Mouse (Mus musculus) MEL (cell line): ENCODE results near the gene Cage1. TPM values are rescaled to one million over a fixed set of nuclear protein-coding genes. Genes with fewer than 3 reads are reported as not detected.

Source experiments
- DNase-seq: peaks from one replicate; pipeline ENCODE4 v3.0.0; 2011; ENCODE audit warnings: low read depth, low spot score
- H3K27ac ChIP-seq: 2 replicates; pipeline ENCODE4 v1.5.1; 2012; ENCODE audit warnings: low read depth, mild to moderate bottlenecking, control low read depth, low read length, moderate library complexity; ENCODE audit not compliant: control insufficient read depth
- H3K27me3 ChIP-seq, 2 experiments: fragments of 150-350 bp in 1 of 2; sonication (generic) in 1 of 2; 2 replicates each; pipeline ENCODE4 v1.6.1; 2012; ENCODE audit warnings: low read length in 2 of 2, mild to moderate bottlenecking in 2 of 2, improper control_type of control experiment in 1 of 2, moderate library complexity in 1 of 2; ENCODE audit not compliant: insufficient read depth in 2 of 2, control insufficient read depth in 1 of 2
- H3K36me3 ChIP-seq, 2 experiments: 2 replicates each; pipeline ENCODE4 v1.6.1; 2012 to 2014; ENCODE audit warnings: low read length in 2 of 2, improper control_type of control experiment in 1 of 2, inconsistent platforms in 1 of 2, mild to moderate bottlenecking in 1 of 2; ENCODE audit not compliant: insufficient read depth in 2 of 2, control insufficient read depth in 1 of 2
- H3K4me1 ChIP-seq, 2 experiments: fragments of 150-350 bp in 1 of 2; sonication (generic) in 1 of 2; 2 replicates each; pipeline ENCODE4 v1.6.1; 2012; ENCODE audit warnings: low read length in 2 of 2, improper control_type of control experiment in 1 of 2, mild to moderate bottlenecking in 1 of 2; ENCODE audit not compliant: insufficient read depth in 2 of 2, control insufficient read depth in 1 of 2
- H3K4me3 ChIP-seq, 2 experiments: fragments of 150-350 bp in 1 of 2; sonication (generic) in 1 of 2; 2 replicates each; pipeline ENCODE4 v1.5.1; 2012; ENCODE audit warnings: low read depth in 2 of 2, low read length in 2 of 2, mild to moderate bottlenecking in 2 of 2, moderate library complexity in 2 of 2, control low read depth in 1 of 2, improper control_type of control experiment in 1 of 2; ENCODE audit not compliant: control insufficient read depth in 1 of 2, insufficient read depth in 1 of 2
- H3K79me2 ChIP-seq: 2 replicates; pipeline ENCODE4 v1.6.1; 2012; ENCODE audit warnings: mild to moderate bottlenecking, low read length, moderate library complexity; ENCODE audit not compliant: control insufficient read depth, poor library complexity, insufficient read depth
- H3K9ac ChIP-seq: 2 replicates; pipeline ENCODE4 v1.6.1; 2012; ENCODE audit warnings: low read depth, mild to moderate bottlenecking, control low read depth, low read length, moderate library complexity; ENCODE audit not compliant: control insufficient read depth, poor library complexity, severe bottlenecking
- H3K9me3 ChIP-seq: fragments of 150-350 bp; sonication (generic); replicated peaks from 2 replicates; pipeline ENCODE4 v1.6.1; 2012; ENCODE audit warnings: mild to moderate bottlenecking, low read length, improper control_type of control experiment, moderate library complexity; ENCODE audit not compliant: insufficient read depth
- CHD1 ChIP-seq: IDR thresholded peaks from 2 replicates; pipeline ENCODE4 v1.6.1; 2012; ENCODE audit warnings: low read depth, mild to moderate bottlenecking, inconsistent platforms, low read length, improper control_type of control experiment
- CHD2 ChIP-seq: IDR thresholded peaks from 2 replicates; pipeline ENCODE4 v1.6.1; 2011; ENCODE audit warnings: low read length, improper control_type of control experiment
- CTCF ChIP-seq, 3 experiments: IDR thresholded peaks in 2 of 3; conservative IDR thresholded peaks in 1 of 3; 2 replicates each; pipeline ENCODE4 v1.5.1; 2011 to 2012; ENCODE audit warnings: low read length in 3 of 3, low read depth in 2 of 3, mild to moderate bottlenecking in 2 of 3, improper control_type of control experiment in 1 of 3, inconsistent platforms in 1 of 3, mixed read lengths in 1 of 3, moderate library complexity in 1 of 3; ENCODE audit not compliant: control insufficient read depth in 1 of 3, insufficient read depth in 1 of 3, poor library complexity in 1 of 3, severe bottlenecking in 1 of 3
- ELF1 ChIP-seq: IDR thresholded peaks from 2 replicates; pipeline ENCODE4 v1.6.1; 2014; ENCODE audit warnings: low read depth, mild to moderate bottlenecking, inconsistent platforms, low read length, improper control_type of control experiment, moderate library complexity
- EP300 ChIP-seq, 2 experiments: IDR thresholded peaks; 2 replicates each; pipeline ENCODE4 v1.6.1; 2011; ENCODE audit warnings: improper control_type of control experiment in 2 of 2, low read length in 2 of 2, low read depth in 1 of 2, mild to moderate bottlenecking in 1 of 2
- ETS1 ChIP-seq: IDR thresholded peaks from 2 replicates; pipeline ENCODE4 v1.6.1; 2012; ENCODE audit warnings: low read depth, mild to moderate bottlenecking, inconsistent platforms, low read length, improper control_type of control experiment, moderate library complexity
- GABPA ChIP-seq: IDR thresholded peaks from 2 replicates; pipeline ENCODE4 v1.6.1; 2012; ENCODE audit warnings: low read depth, mild to moderate bottlenecking, inconsistent platforms, low read length, improper control_type of control experiment, moderate library complexity
- GATA1 ChIP-seq: IDR thresholded peaks from 2 replicates; pipeline ENCODE4 v1.6.1; 2011; ENCODE audit warnings: low read depth, low read length, improper control_type of control experiment
- HCFC1 ChIP-seq: IDR thresholded peaks from 2 replicates; pipeline ENCODE4 v1.6.1; 2012; ENCODE audit warnings: low read depth, mild to moderate bottlenecking, inconsistent platforms, low read length, improper control_type of control experiment, moderate library complexity
- KAT2A ChIP-seq: conservative IDR thresholded peaks from 2 replicates; pipeline ENCODE4 v1.6.1; 2012; ENCODE audit warnings: low read depth, low read length, improper control_type of control experiment, inconsistent platforms
- MAFK ChIP-seq: IDR thresholded peaks from 2 replicates; pipeline ENCODE4 v1.6.1; 2011; ENCODE audit warnings: low read depth, mild to moderate bottlenecking, low read length, improper control_type of control experiment, borderline replicate concordance
- MAX ChIP-seq: IDR thresholded peaks from 2 replicates; pipeline ENCODE4 v1.6.1; 2011; ENCODE audit warnings: low read length, improper control_type of control experiment
- MAZ ChIP-seq: IDR thresholded peaks from 2 replicates; pipeline ENCODE4 v1.6.1; 2012; ENCODE audit warnings: low read depth, mild to moderate bottlenecking, inconsistent platforms, low read length, improper control_type of control experiment
- NELFE ChIP-seq: IDR thresholded peaks from 2 replicates; pipeline ENCODE4 v1.6.1; 2011; ENCODE audit warnings: low read depth, low read length, improper control_type of control experiment
- NRF1 ChIP-seq: IDR thresholded peaks from 2 replicates; pipeline ENCODE4 v1.6.1; 2014; ENCODE audit warnings: low read depth, mild to moderate bottlenecking, inconsistent platforms, low read length, improper control_type of control experiment, moderate library complexity; ENCODE audit not compliant: poor library complexity, insufficient read depth, severe bottlenecking
- POLR2A ChIP-seq, 2 experiments: IDR thresholded peaks; 2 replicates each; pipeline ENCODE4 v1.6.1; 2011 to 2012; ENCODE audit warnings: low read length in 2 of 2, mild to moderate bottlenecking in 2 of 2, control low read depth in 1 of 2, improper control_type of control experiment in 1 of 2, low read depth in 1 of 2, moderate library complexity in 1 of 2; ENCODE audit not compliant: control insufficient read depth in 1 of 2, insufficient read depth in 1 of 2, poor library complexity in 1 of 2
- POLR2AphosphoS2 ChIP-seq: IDR thresholded peaks from 2 replicates; pipeline ENCODE4 v1.6.1; 2011; ENCODE audit warnings: low read length, improper control_type of control experiment
- POLR2AphosphoS5 ChIP-seq: IDR thresholded peaks from 2 replicates; pipeline ENCODE4 v1.6.1; 2012; ENCODE audit warnings: low read depth, borderline replicate concordance, mild to moderate bottlenecking, inconsistent platforms, low read length, moderate library complexity, mixed read lengths
- RAD21 ChIP-seq: IDR thresholded peaks from 2 replicates; pipeline ENCODE4 v1.6.1; 2011; ENCODE audit warnings: mild to moderate bottlenecking, low read depth, low read length, improper control_type of control experiment
- RCOR1 ChIP-seq: IDR thresholded peaks from 2 replicates; pipeline ENCODE4 v1.6.1; 2012; ENCODE audit warnings: low read depth, mild to moderate bottlenecking, inconsistent platforms, low read length, improper control_type of control experiment
- SIN3A ChIP-seq: IDR thresholded peaks from 2 replicates; pipeline ENCODE4 v1.6.1; 2012; ENCODE audit warnings: low read length, improper control_type of control experiment, inconsistent platforms
- SMC3 ChIP-seq: IDR thresholded peaks from 2 replicates; pipeline ENCODE4 v1.6.1; 2011; ENCODE audit warnings: low read depth, low read length, improper control_type of control experiment
- TAL1 ChIP-seq: IDR thresholded peaks from 2 replicates; pipeline ENCODE4 v1.6.1; 2012; ENCODE audit warnings: mild to moderate bottlenecking, inconsistent platforms, low read length, moderate library complexity, mixed read lengths
- TCF12 ChIP-seq: IDR thresholded peaks from 2 replicates; pipeline ENCODE4 v1.6.1; 2014; ENCODE audit warnings: low read depth, mild to moderate bottlenecking, inconsistent platforms, low read length, improper control_type of control experiment, moderate library complexity
- UBTF ChIP-seq: IDR thresholded peaks from 2 replicates; pipeline ENCODE4 v1.6.1; 2012; ENCODE audit warnings: low read depth, mild to moderate bottlenecking, inconsistent platforms, low read length, improper control_type of control experiment, moderate library complexity, borderline replicate concordance; ENCODE audit not compliant: insufficient read depth
- USF1 ChIP-seq: IDR thresholded peaks from 2 replicates; pipeline ENCODE4 v1.6.1; 2014; ENCODE audit warnings: low read depth, mild to moderate bottlenecking, inconsistent platforms, low read length, improper control_type of control experiment, moderate library complexity
- ZC3H11A ChIP-seq: IDR thresholded peaks from 2 replicates; pipeline ENCODE4 v1.6.1; 2012; ENCODE audit warnings: low read depth, mild to moderate bottlenecking, inconsistent platforms, low read length, improper control_type of control experiment
- ZKSCAN1 ChIP-seq: IDR thresholded peaks from 2 replicates; pipeline ENCODE4 v1.6.1; 2012; ENCODE audit warnings: low read depth, mild to moderate bottlenecking, inconsistent platforms, low read length, improper control_type of control experiment, moderate library complexity
- ZMIZ1 ChIP-seq: IDR thresholded peaks from 2 replicates; pipeline ENCODE4 v1.6.1; 2012; ENCODE audit warnings: low read depth, mild to moderate bottlenecking, inconsistent platforms, low read length, improper control_type of control experiment, moderate library complexity
- ZNF384 ChIP-seq: IDR thresholded peaks from 2 replicates; pipeline ENCODE4 v1.6.1; 2012; ENCODE audit warnings: low read depth, mild to moderate bottlenecking, inconsistent platforms, low read length, improper control_type of control experiment
- polyA plus RNA-seq, 2 experiments: library from polyadenylated mRNA; stranded (reverse) in 1 of 2; unstranded in 1 of 2; fragments of >175 nt in 1 of 2; fragments of >200 nt in 1 of 2; gene quantifications; 2 replicates each; pipeline versions ENCODE4 v1.2.1 to v1.2.4; 2012; ENCODE audit warnings: low replicate concordance in 2 of 2, low read depth in 1 of 2; ENCODE audit not compliant: insufficient read length in 2 of 2, insufficient read depth in 1 of 2, missing spikeins in 1 of 2
- total RNA-seq: library from RNA; depleted of rRNA; stranded (reverse); fragments of 300-350 nt; gene quantifications from 2 replicates; pipeline ENCODE4 v1.2.3, GENCODE M21; 2012

Cage1 gene
- total and polyA plus RNA-seq, 3 experiments, result 0.78 to 1.0 TPM; not detected in 1

DNA sequence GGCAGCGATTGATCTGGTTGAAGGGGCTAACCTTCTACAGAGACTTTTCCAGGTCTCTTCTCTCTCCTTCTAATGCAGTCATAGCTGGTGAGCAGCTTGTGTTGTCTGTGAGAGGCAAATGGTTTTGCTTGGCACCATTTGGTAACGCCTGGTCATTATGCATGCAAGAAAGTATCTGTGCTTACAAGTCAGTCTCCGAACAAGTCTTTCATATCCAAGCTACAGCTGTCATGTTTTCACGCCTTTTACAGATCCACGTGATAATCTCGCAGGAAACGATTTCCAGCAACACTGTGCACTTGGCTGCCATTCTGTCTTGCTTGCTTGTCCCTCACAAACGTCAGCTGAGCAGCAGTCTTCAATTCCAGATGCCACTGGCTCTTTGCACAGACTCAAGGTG is 66.9 kb downstream of the Cage1 start:
- no peak overlapping the region for H3K9ac ChIP-seq
- DNase-seq, result no peak
- H3K27ac ChIP-seq, result no peak overlapping the region
- H3K4me1 ChIP-seq, result peaks cover 0 to 5% of the 10 kb centered on the region in 2 experiments; a peak in 2 of 4 replicates
- H3K9me3 ChIP-seq, result no peaks in the 10 kb centered on the region
- H3K79me2 ChIP-seq, result no peaks in the 10 kb centered on the region
- H3K4me3 ChIP-seq, result no peak overlapping the region
- H3K27me3 ChIP-seq, result no peaks in the 10 kb centered on the region
- peaks cover 0 to 2% of the 10 kb centered on the region in 2 experiments; a peak in 2 of 4 replicates for H3K36me3 ChIP-seq
- TF ChIP-seq TCF12 (no peak), ZMIZ1 (no peak), MAFK (no peak), ETS1 (no peak), POLR2AphosphoS5 (no peak), GATA1 (no peak), CHD2 (no peak), RCOR1 (no peak), NRF1 (no peak), ZNF384 (no peak), POLR2A (IDR thresholded peaks at IDR 0.05; ENCODE audit: control insufficient read depth in 1 of 2, insufficient read depth in 1 of 2, low read depth in 1 of 2, low read length in 2 of 2, poor library complexity in 1 of 2) (no peak), RAD21 (no peak)

DNA sequence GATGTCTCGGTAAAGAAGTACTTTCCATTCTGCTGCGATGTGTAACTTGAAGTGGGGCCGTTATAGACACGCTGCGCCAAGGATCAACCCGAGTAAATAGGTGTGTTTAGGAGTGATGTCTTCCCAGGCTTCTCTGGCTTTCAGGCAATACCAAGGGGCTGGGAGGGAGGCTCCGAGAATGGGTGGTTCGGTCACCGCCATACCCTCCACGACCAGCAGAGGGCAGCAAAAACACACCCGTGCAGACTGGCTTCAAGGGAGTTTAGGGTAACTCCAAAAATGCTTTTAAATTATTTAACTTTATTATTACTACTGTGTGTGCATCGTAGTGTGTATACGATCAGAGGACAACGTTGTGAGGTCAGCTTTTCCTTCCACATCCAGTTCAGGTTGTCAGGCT is 67.5 kb downstream of the Cage1 start:
- no peaks in the 10 kb centered on the region for H3K27me3 ChIP-seq
- peaks cover 0 to 2% of the 10 kb centered on the region in 2 experiments; a peak in 2 of 4 replicates for H3K36me3 ChIP-seq
- H3K27ac ChIP-seq, result no peak overlapping the region
- peaks cover 0 to 5% of the 10 kb centered on the region in 2 experiments; a peak in 2 of 4 replicates for H3K4me1 ChIP-seq
- H3K4me3 ChIP-seq, result no peak overlapping the region
- no peaks in the 10 kb centered on the region for H3K79me2 ChIP-seq
- no peaks in the 10 kb centered on the region for H3K9me3 ChIP-seq
- TF ChIP-seq TAL1, result no peak
- TF ChIP-seq CTCF (IDR thresholded peaks at IDR 0.05 in 2 of 3, conservative IDR thresholded peaks at IDR 0.05 in 1 of 3; ENCODE audit: control insufficient read depth in 1 of 3, insufficient read depth in 1 of 3, low read depth in 2 of 3, low read length in 3 of 3, poor library complexity in 1 of 3, severe bottlenecking in 1 of 3), result peak; percentile 91 to 97 (median 96)
- TF ChIP-seq ZKSCAN1, result no peak
- peak; percentile 36; the same call in 1 of the 2 replicates for TF ChIP-seq SIN3A
- no peak for TF ChIP-seq KAT2A
- no peak for TF ChIP-seq GABPA
- no peak for TF ChIP-seq EP300 (IDR thresholded peaks at IDR 0.05; ENCODE audit: low read depth in 1 of 2, low read length in 2 of 2)
- no peak for TF ChIP-seq MAX
- no peak for TF ChIP-seq POLR2AphosphoS5
- TF ChIP-seq NELFE, result no peak
- no peak for TF ChIP-seq ELF1
- peak; percentile 47; the same call in 1 of the 2 replicates for TF ChIP-seq HCFC1
- TF ChIP-seq NRF1, result no peak
- TF ChIP-seq ZMIZ1, result no peak
- TF ChIP-seq CHD1, result no peak
- no peak for TF ChIP-seq ZNF384
- TF ChIP-seq RAD21, result peak; percentile 94
- TF ChIP-seq POLR2AphosphoS2, result no peak
- no peak for TF ChIP-seq UBTF
- no peak for TF ChIP-seq MAZ
- no peak for TF ChIP-seq USF1
- TF ChIP-seq SMC3, result peak; percentile 91
- peak; percentile 91 for TF ChIP-seq ZC3H11A
- TF ChIP-seq CHD2, result no peak
- DNase-seq, result peak; percentile 79
- no peak overlapping the region for H3K9ac ChIP-seq
